Mouse (Mus musculus) bone marrow, adult 2 months (tissue): ENCODE measurements at regions not wholly inside any gene's neighbourhood (a gene's known extent, or its start where the extent isn't known, plus 50 kb on each side); places are given as distances from the start of the nearest gene placed in this dataset.

ENCODE experiments used
- CTCF ChIP-seq: fragments of 200-500 bp; IDR thresholded peaks from 2 replicates; pipeline ENCODE4 v1.5.1; 2011; ENCODE audit warnings: low read length, control low read depth; ENCODE audit not compliant: control insufficient read depth, insufficient read depth
- POLR2A ChIP-seq: fragments of 200-500 bp; IDR thresholded peaks from 2 replicates; pipeline ENCODE4 v1.6.1; 2011; ENCODE audit warnings: low read depth, mild to moderate bottlenecking, control low read depth, low read length, borderline replicate concordance; ENCODE audit not compliant: control insufficient read depth

- TF ChIP-seq CTCF (no peak), POLR2A (no peak)
Observed at GRCm38 (mm10) chr11:64615140-64615539, 178.7 kb upstream of the F930015N05Rik start.
